Mouse (Mus musculus) heart, embryonic 16.5 days (tissue): ENCODE data around the gene Tex13c1. TPM values are rescaled to one million over a fixed set of nuclear protein-coding genes. Genes with fewer than 3 reads are reported as not detected.

ENCODE experiments used
- ATAC-seq: fragments of 200-750 bp; cut with Nextera tagmentation; replicated peaks from 2 replicates; pipeline ENCODE4 v1.8.0; 2017; ENCODE audit warnings: moderate number of reproducible peaks; ENCODE audit not compliant: insufficient read depth, low FRiP score; ENCODE audit errors: extremely low read depth
- H3K27ac ChIP-seq: fragments of 300-500 bp; sonication (generic); 2 replicates; pipeline ENCODE4 v1.5.1; 2014; ENCODE audit warnings: mild to moderate bottlenecking, low read length, control low read depth, moderate library complexity
- H3K27me3 ChIP-seq: fragments of 300-500 bp; sonication (generic); 2 replicates; pipeline ENCODE4 v1.6.1; 2014; ENCODE audit warnings: low read length, mixed read lengths; ENCODE audit not compliant: control insufficient read depth, insufficient read depth
- H3K36me3 ChIP-seq: fragments of 300-500 bp; sonication (generic); 2 replicates; pipeline ENCODE4 v1.6.1; 2014; ENCODE audit not compliant: control insufficient read depth, insufficient read depth
- H3K4me1 ChIP-seq: fragments of 300-500 bp; sonication (generic); 2 replicates; pipeline ENCODE4 v1.6.1; 2014; ENCODE audit warnings: low read length, mixed read lengths; ENCODE audit not compliant: control insufficient read depth, insufficient read depth
- H3K4me2 ChIP-seq: fragments of 300-500 bp; sonication (generic); 2 replicates; pipeline ENCODE4 v1.6.1; 2014; ENCODE audit warnings: low read depth, mild to moderate bottlenecking, control low read depth, low read length
- H3K4me3 ChIP-seq: fragments of 300-500 bp; sonication (generic); 2 replicates; pipeline ENCODE4 v1.5.1; 2014; ENCODE audit warnings: mild to moderate bottlenecking, control low read depth, low read length
- H3K9ac ChIP-seq: fragments of 300-500 bp; sonication (generic); 2 replicates; pipeline ENCODE4 v1.6.1; 2014; ENCODE audit warnings: low read length, control low read depth
- H3K9me3 ChIP-seq: fragments of 300-500 bp; sonication (generic); replicated peaks from 2 replicates; pipeline ENCODE4 v1.6.1; 2016; ENCODE audit warnings: low read length; ENCODE audit not compliant: control insufficient read depth
- WGBS: fragments of 180-500 bp; shearing (Covaris S2); extraction: QIAGEN DNeasy Blood & Tissue Kit; methylation state at CpG from one replicate; pipeline ENCODE4 v1.1.7; 2014; 5-methylcytosine and 5-hydroxymethylcytosine counted together
- polyA plus RNA-seq: library from polyadenylated mRNA; unstranded; fragments of >200 nt; fragmentation: Nextera tagmentation; extraction: Ambion mirVana; gene quantifications from 2 replicates; pipeline ENCODE4 v1.2.1, GENCODE M21; 2015

Gene Tex13c1
- not detected in 2 replicates for polyA plus RNA-seq

GRCm38 (mm10) chrX:43590860-43591259 lies at the start of gene Tex13c1:
Gene Tex13c1 (plus strand): TSS chrX:43591160.
- no peaks in the 10 kb centered on the region for H3K4me1 ChIP-seq
- no peak for ATAC-seq
- H3K4me3 ChIP-seq: no peak within 1 kb of the TSS
- 71% methylated on average over 3 of the region's 3 CpGs for WGBS
- H3K27ac ChIP-seq: no peak within 1 kb of the TSS
- no peak within 1 kb of the TSS for H3K9ac ChIP-seq
- H3K4me2 ChIP-seq: no peak within 1 kb of the TSS
- H3K9me3 ChIP-seq: no peaks in the 10 kb centered on the region
- H3K36me3 ChIP-seq: no peaks in the 10 kb centered on the region
- no peaks in the 10 kb centered on the region for H3K27me3 ChIP-seq

Other genes starting within 250 kb of the Tex13c1 start
- gene Tenm1, start 162.0 kb upstream of the Tex13c1 start, polyA plus RNA-seq: 0.03 and 0.24 TPM in 2 replicates